Mouse (Mus musculus) liver, embryonic 12.5 days (tissue): Measurements from ENCODE around the gene Cabp5. TPM values are rescaled to one million over a fixed set of nuclear protein-coding genes. Genes with fewer than 3 reads are reported as not detected.
"Not testable (repeated sequence)": the region's sequence is repeated elsewhere in the genome, so short reads cannot be mapped to it uniquely, and the experiment has no call there.

Experiments
- ATAC-seq: fragments of 200-750 bp; cut with Nextera tagmentation; 2 replicates; pipeline ENCODE4 v1.8.0; 2017; ENCODE audit warnings: moderate number of reproducible peaks, mild to moderate bottlenecking, moderate library complexity
- H3K27ac ChIP-seq: fragments of 300-500 bp; sonication (generic); 2 replicates; pipeline ENCODE4 v1.5.1; 2016; ENCODE audit warnings: mild to moderate bottlenecking
- H3K27me3 ChIP-seq: fragments of 300-500 bp; sonication (generic); replicated peaks from 2 replicates; pipeline ENCODE4 v1.6.1; 2016; ENCODE audit warnings: mild to moderate bottlenecking, moderate library complexity
- H3K36me3 ChIP-seq: fragments of 300-500 bp; sonication (generic); 2 replicates; pipeline ENCODE4 v1.6.1; 2016; ENCODE audit warnings: mild to moderate bottlenecking, moderate library complexity
- H3K4me1 ChIP-seq: fragments of 300-500 bp; sonication (generic); 2 replicates; pipeline ENCODE4 v1.6.1; 2016
- H3K4me2 ChIP-seq: fragments of 300-500 bp; sonication (generic); 2 replicates; pipeline ENCODE4 v1.6.1; 2016; ENCODE audit warnings: mild to moderate bottlenecking, moderate library complexity
- H3K4me3 ChIP-seq: fragments of 300-500 bp; sonication (generic); 2 replicates; pipeline ENCODE4 v1.5.1; 2016; ENCODE audit warnings: mild to moderate bottlenecking, moderate library complexity
- H3K9ac ChIP-seq: fragments of 300-500 bp; sonication (generic); 2 replicates; pipeline ENCODE4 v1.6.1; 2016; ENCODE audit warnings: mild to moderate bottlenecking, moderate library complexity
- H3K9me3 ChIP-seq: fragments of 300-500 bp; sonication (generic); replicated peaks from 2 replicates; pipeline ENCODE4 v1.6.1; 2016; ENCODE audit warnings: mild to moderate bottlenecking, moderate library complexity
- WGBS: fragments of 180-500 bp; shearing (Covaris S2); methylation state at CpG from one replicate; pipeline ENCODE4 v1.1.7; 2016; ENCODE audit not compliant: insufficient replicate concordance; 5-methylcytosine and 5-hydroxymethylcytosine counted together
- polyA plus RNA-seq: library from polyadenylated mRNA; unstranded; fragments of >200 nt; fragmentation: Nextera tagmentation; extraction: Ambion mirVana; gene quantifications from 2 replicates; pipeline ENCODE4 v1.2.1, GENCODE M21; 2016

The Cabp5 gene
- polyA plus RNA-seq: 0.10 TPM in 1 of 2 replicates, not detected in the other

DNA sequence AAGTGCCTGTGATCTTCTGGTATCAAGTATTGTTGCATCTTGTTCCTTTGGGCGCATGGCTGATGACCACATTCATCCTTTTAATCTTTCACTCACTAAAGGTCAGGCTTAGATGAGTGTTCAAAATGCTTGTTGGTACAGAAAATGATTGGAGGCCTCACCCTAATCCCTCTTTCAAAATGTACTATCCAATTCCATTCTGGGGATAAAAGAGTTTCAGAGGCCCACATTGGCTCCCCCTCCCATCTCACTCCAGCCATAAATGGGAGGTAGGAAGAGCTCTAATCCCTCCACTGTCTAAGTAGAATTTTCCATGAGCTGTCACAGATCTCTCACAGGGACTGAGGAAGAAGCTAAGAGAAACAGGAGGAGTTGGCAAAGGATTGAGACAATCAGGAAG lies at the start of gene Cabp5:
Gene Cabp5, plus strand, starts transcription at position 301 of the 400 bp plus-strand sequence.
- no peaks in the 10 kb centered on the region for H3K27me3 ChIP-seq
- no peak within 1 kb of the TSS for H3K27ac ChIP-seq
- H3K4me2 ChIP-seq: no peak within 1 kb of the TSS
- ATAC-seq: no peak
- H3K4me3 ChIP-seq: no peak within 1 kb of the TSS
- 0 out of 2 replicates have a peak, but pooled peaks cover 3% of the 10 kb centered on the region for H3K9me3 ChIP-seq
- no peaks in the 10 kb centered on the region for H3K36me3 ChIP-seq
- H3K9ac ChIP-seq: no peak within 1 kb of the TSS
- 60% methylated on average over 1 of the region's 1 CpGs for WGBS
- H3K4me1 ChIP-seq: no peaks in the 10 kb centered on the region

DNA sequence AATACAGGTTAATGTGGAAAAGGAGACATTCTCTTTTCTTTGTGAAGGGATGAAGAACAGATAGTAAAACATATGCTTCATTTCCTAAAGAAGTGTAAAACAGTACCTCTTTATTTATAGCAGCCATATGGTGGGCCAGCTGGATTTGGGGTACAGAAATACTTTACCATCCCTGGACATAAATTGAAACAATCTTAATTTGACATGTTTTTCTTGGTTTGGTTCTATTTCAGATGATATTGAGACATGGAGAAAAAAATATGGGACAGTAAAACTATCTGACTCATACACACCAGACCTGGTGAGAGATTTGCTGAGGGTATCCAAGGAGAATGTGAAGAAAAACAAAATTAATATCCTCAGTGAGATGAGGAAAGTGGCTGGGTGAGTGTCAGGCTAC lies 42.0 kb upstream of the Cabp5 start:
- Histone ChIP-seq H3K27me3 (no peaks in the 10 kb centered on the region), H3K4me3 (no peak overlapping the region), H3K27ac (no peak overlapping the region), H3K4me2 (no peak overlapping the region), H3K36me3 (peaks cover 63% of the 10 kb centered on the region), H3K4me1 (no peaks in the 10 kb centered on the region), H3K9ac (no peak overlapping the region), H3K9me3 (no peaks in the 10 kb centered on the region; the same call in 1 of the 2 replicates)
- no peak for ATAC-seq

DNA sequence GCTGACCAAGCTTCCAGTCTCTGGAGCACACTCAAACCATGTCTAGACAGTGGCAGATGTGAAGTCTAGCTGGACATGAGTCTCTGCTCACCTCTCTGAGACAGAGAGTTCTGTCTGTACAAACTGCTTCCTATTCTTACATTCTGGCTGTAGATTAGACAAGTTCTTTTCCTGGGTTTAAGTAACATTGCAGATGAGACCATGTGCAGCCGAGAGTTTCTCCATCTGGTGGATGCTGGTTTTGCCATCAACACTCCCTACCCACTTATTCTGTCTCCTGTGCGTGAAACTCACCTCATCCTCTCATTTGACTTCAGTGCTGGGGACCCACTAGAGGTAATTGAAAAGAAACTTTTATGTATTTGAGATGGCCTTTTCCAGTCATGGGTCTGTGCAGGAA lies 17.3 kb upstream of the Cabp5 start:
- ATAC-seq: no peak
- Histone ChIP-seq H3K4me1 (no peaks in the 10 kb centered on the region), H3K27ac (no peak overlapping the region), H3K36me3 (no peaks in the 10 kb centered on the region), H3K4me2 (no peak overlapping the region), H3K4me3 (no peak overlapping the region), H3K9me3 (no peaks in the 10 kb centered on the region), H3K9ac (no peak overlapping the region), H3K27me3 (no peaks in the 10 kb centered on the region)
- WGBS: 53% methylated on average over 2 of the region's 2 CpGs

DNA sequence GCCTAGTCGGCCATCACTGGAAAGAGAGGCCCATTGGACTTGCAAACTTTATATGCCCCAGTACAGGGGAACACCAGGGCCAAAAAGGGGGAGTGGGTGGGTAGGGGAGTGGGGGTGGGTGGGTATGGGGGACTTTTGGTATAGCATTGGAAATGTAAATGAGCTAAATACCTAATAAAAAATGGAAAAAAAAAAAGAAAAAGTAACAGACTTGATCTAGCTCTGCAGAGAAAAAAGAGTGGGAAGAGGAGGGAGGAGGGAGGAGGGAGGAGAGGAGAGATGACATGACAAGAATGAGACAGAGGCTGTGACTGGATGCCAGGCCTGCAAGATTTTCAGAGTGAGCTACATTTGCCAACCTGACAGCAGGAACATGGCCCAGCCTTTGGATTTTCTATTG lies 52.6 kb downstream of the Cabp5 start, which contains the start of gene Bsph1:
Gene Bsph1, plus strand, starts transcription at position 301 of the 400 bp plus-strand sequence.
- ATAC-seq, H3K9ac ChIP-seq, H3K9me3 ChIP-seq, H3K4me1 ChIP-seq, H3K36me3 ChIP-seq, H3K27ac ChIP-seq, H3K4me3 ChIP-seq, H3K4me2 ChIP-seq, H3K27me3 ChIP-seq: not testable (repeated sequence)
- WGBS: 23% methylated on average over 1 of the region's 1 CpGs

Other genes starting within 250 kb of the Cabp5 start
- 0.02 TPM in 1 of 2 replicates, not detected in the other for gene Vmn1r88, start 238.6 kb upstream of the Cabp5 start, polyA plus RNA-seq
- gene Vmn1r89, start 185.1 kb upstream of the Cabp5 start, polyA plus RNA-seq: not detected in 2 replicates
- 126 and 131 TPM in 2 replicates for gene Lig1, start 120.8 kb upstream of the Cabp5 start, polyA plus RNA-seq
- 3.1 and 3.3 TPM in 2 replicates for gene Zswim9, start 119.4 kb upstream of the Cabp5 start, polyA plus RNA-seq
- gene Pla2g4c, start 73.5 kb upstream of the Cabp5 start, polyA plus RNA-seq: 1.2 and 1.5 TPM in 2 replicates
- not detected in 2 replicates for gene Bsph1, start 52.7 kb downstream of the Cabp5 start, polyA plus RNA-seq
- gene Bsph2, start 172.9 kb downstream of the Cabp5 start, polyA plus RNA-seq: not detected in 2 replicates
- not detected in 2 replicates for gene Sult2a5, start 225.8 kb downstream of the Cabp5 start, polyA plus RNA-seq